Mouse (Mus musculus) testis, adult 2 months (tissue): ENCODE data around the gene Map3k1. TPM values are rescaled to one million over a fixed set of nuclear protein-coding genes. Genes with fewer than 3 reads are reported as not detected.

ENCODE experiments used
- H3K27ac ChIP-seq: fragments of 200-500 bp; 2 replicates; pipeline ENCODE4 v1.5.1; 2012; ENCODE audit warnings: low read depth, low read length; ENCODE audit not compliant: control insufficient read depth, insufficient read depth
- H3K27me3 ChIP-seq: fragments of 200-500 bp; 2 replicates; pipeline ENCODE4 v1.6.1; 2012; ENCODE audit warnings: mild to moderate bottlenecking, low read length, moderate library complexity; ENCODE audit not compliant: control insufficient read depth, insufficient read depth
- H3K36me3 ChIP-seq: fragments of 200-500 bp; 2 replicates; pipeline ENCODE4 v1.6.1; 2012; ENCODE audit warnings: mild to moderate bottlenecking, low read length; ENCODE audit not compliant: control insufficient read depth, insufficient read depth
- H3K4me1 ChIP-seq: fragments of 200-500 bp; 2 replicates; pipeline ENCODE4 v1.6.1; 2012; ENCODE audit warnings: low read length; ENCODE audit not compliant: control insufficient read depth, insufficient read depth
- H3K4me3 ChIP-seq: fragments of 200-500 bp; 2 replicates; pipeline ENCODE4 v1.5.1; 2012; ENCODE audit warnings: low read depth, mild to moderate bottlenecking, low read length, moderate library complexity, mixed read lengths; ENCODE audit not compliant: control insufficient read depth
- CTCF ChIP-seq: fragments of 200-500 bp; IDR thresholded peaks from 2 replicates; pipeline ENCODE4 v1.5.1; 2012; ENCODE audit warnings: low read depth, mild to moderate bottlenecking, inconsistent platforms, low read length, moderate library complexity; ENCODE audit not compliant: control insufficient read depth, insufficient read depth, insufficient replicate concordance
- POLR2A ChIP-seq: fragments of 200-500 bp; IDR thresholded peaks from 2 replicates; pipeline ENCODE4 v1.6.1; 2012; ENCODE audit warnings: low read depth, mild to moderate bottlenecking, inconsistent platforms, low read length, moderate library complexity; ENCODE audit not compliant: control insufficient read depth
- polyA plus RNA-seq: library from polyadenylated mRNA; depleted of rRNA; stranded (reverse); fragments of >200 nt; gene quantifications from 2 replicates; pipeline ENCODE4 v1.2.3, GENCODE M21; 2012

The Map3k1 gene
- polyA plus RNA-seq, 1 experiment = 4.1 TPM

- Histone ChIP-seq H3K4me1 (peaks cover 16% of the 10 kb centered on the region), H3K36me3 (no peaks in the 10 kb centered on the region), H3K4me3 (no peak overlapping the region), H3K27ac (no peak overlapping the region; the same call in none of the 2 replicates), H3K27me3 (no peaks in the 10 kb centered on the region)
- no peak for TF ChIP-seq CTCF
Observed at GRCm38 (mm10) chr13:111804951-111805673, 3.7 kb downstream of the Map3k1 start.

GRCm38 (mm10) chr13:111804189-111804588 is 4.6 kb downstream of the Map3k1 start:
- TF ChIP-seq POLR2A = no peak
- no peak for TF ChIP-seq CTCF
- Histone ChIP-seq H3K27me3 (no peaks in the 10 kb centered on the region), H3K4me1 (peaks cover 10% of the 10 kb centered on the region), H3K36me3 (no peaks in the 10 kb centered on the region), H3K27ac (no peak overlapping the region), H3K4me3 (no peak overlapping the region)

- Histone ChIP-seq H3K4me3 (no peak overlapping the region), H3K36me3 (no peaks in the 10 kb centered on the region), H3K27me3 (no peaks in the 10 kb centered on the region), H3K4me1 (peaks cover 11% of the 10 kb centered on the region), H3K27ac (no peak overlapping the region)
- no peak for TF ChIP-seq CTCF
- TF ChIP-seq POLR2A = no peak
Observed at GRCm38 (mm10) chr13:111803506-111803905, 5.3 kb downstream of the Map3k1 start.

DNA sequence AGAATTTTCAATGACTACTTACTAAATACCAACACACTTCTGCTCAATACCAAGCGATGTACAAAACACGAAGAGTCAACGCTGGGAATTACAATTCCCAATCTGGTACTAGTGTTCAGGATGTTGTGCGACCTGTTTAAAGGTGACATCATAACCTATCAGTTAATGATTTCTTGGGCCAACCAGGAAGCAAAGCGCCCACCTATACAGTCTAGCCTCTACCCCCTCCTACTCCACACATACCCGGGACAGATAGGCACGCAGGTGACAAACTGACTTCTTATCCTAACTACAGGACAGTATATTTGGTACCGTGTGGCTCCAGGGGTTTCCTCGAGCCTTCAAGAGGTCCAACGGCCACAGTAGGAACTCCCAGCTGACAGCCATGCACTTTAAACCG is 5.9 kb downstream of the Map3k1 start:
- Histone ChIP-seq H3K27ac (no peak overlapping the region), H3K36me3 (no peaks in the 10 kb centered on the region), H3K4me3 (no peak overlapping the region), H3K27me3 (no peaks in the 10 kb centered on the region), H3K4me1 (peaks cover 12% of the 10 kb centered on the region)
- TF ChIP-seq POLR2A (no peak), CTCF (no peak)

DNA sequence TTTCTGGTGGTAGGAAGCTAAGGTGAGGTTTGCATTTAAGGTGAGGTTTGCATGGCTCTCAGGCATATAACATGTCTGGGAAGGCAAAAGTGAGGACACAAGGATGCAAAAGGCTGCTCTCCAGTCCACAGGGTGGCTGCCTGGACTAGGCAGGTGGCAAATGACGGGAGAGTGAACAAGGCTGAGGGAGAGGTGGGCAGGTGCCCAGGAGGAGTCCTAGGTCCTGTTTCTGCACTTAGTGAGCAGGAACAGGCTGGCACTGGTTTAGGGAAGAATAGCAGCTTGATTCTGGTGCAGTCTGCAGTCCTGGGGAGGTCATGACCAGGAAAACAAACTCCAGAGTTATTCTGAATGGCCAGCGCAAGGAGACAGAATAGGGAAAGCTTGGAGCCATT is 6.5 kb downstream of the Map3k1 start:
- no peak overlapping the region for H3K27ac ChIP-seq
- no peaks in the 10 kb centered on the region for H3K36me3 ChIP-seq
- TF ChIP-seq POLR2A (no peak), CTCF (no peak)
- no peak overlapping the region for H3K4me3 ChIP-seq
- peaks cover 10% of the 10 kb centered on the region for H3K4me1 ChIP-seq
- H3K27me3 ChIP-seq = no peaks in the 10 kb centered on the region

GRCm38 (mm10) chr13:111801662-111802270 is 7.0 kb downstream of the Map3k1 start:
- Histone ChIP-seq H3K27me3 (no peaks in the 10 kb centered on the region), H3K4me1 (peaks cover 10% of the 10 kb centered on the region), H3K4me3 (no peak overlapping the region), H3K36me3 (no peaks in the 10 kb centered on the region), H3K27ac (no peak overlapping the region)
- TF ChIP-seq POLR2A = no peak
- no peak for TF ChIP-seq CTCF

- no peak overlapping the region for H3K4me3 ChIP-seq
- H3K27me3 ChIP-seq = no peaks in the 10 kb centered on the region
- TF ChIP-seq CTCF (no peak), POLR2A (no peak)
- no peaks in the 10 kb centered on the region for H3K36me3 ChIP-seq
- H3K27ac ChIP-seq = no peak overlapping the region
- peaks cover 10% of the 10 kb centered on the region for H3K4me1 ChIP-seq
Observed at GRCm38 (mm10) chr13:111800866-111801265, 7.9 kb downstream of the Map3k1 start.
